Mouse (Mus musculus) liver, adult 2 months (tissue): ENCODE data around the gene Nudt21.
"Not testable (repeated sequence)": the region's sequence is repeated elsewhere in the genome, so short reads cannot be mapped to it uniquely, and the experiment has no call there.

Experiments used
- CTCF ChIP-seq: fragments of 200-500 bp; IDR thresholded peaks from 2 replicates; pipeline ENCODE4 v1.5.1; 2011; ENCODE audit warnings: low read depth, low read length, control low read depth
- POLR2A ChIP-seq: fragments of 200-500 bp; IDR thresholded peaks from 2 replicates; pipeline ENCODE4 v1.6.1; 2011; ENCODE audit warnings: low read length, control low read depth; ENCODE audit not compliant: insufficient read depth; ENCODE audit errors: extremely low read depth

DNA sequence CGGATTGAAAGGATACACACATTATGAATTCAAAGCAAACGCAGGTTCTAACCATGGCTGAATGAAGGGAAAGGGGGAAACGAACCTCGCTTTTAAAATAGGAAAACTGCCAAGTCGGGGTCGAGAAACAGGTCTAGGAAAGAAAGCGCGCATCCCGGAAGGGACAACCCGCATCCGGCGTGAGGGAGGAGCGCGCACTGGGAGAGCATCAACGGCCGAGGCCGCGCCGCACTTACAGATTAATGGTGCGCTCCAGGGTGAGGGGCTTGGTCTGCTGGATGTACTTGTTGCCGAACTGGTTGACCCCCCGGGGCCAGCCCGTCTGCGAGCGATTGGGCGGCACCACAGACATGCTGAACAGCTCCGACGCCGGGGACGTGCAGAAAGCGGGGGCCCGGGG lies 290 bp downstream of the Nudt21 start:
- not testable (repeated sequence) for TF ChIP-seq CTCF, POLR2A
